ENCODE assay signal across 9 mouse cellular contexts in genomic region chr2:148039351-148040235, GRCm38 (mm10). TPM values are rescaled to one million over a fixed set of nuclear protein-coding genes. Genes with fewer than 3 reads are reported as not detected.
DNase-seq lines count a peak whose midpoint lies in the region; ATAC-seq and TF ChIP-seq lines count a peak whose summit lies in the region.
"Had no signal": no experiment of that assay in that cellular context is flagged by ENCODE, and none has a peak within 500 bp of the region (broad histone marks: within the 10 kb centered on the region; RNA-seq: fewer than 3 reads in every experiment).

No protein-coding gene starts in this region.

- no peak overlapping the region for H3K27ac ChIP-seq in kidney, embryonic 15.5 days
- H3K27ac ChIP-seq in hindbrain, embryonic 12.5 days, result no peak overlapping the region
- peak overlapping the region; percentile 13; the same call in 1 of the 2 replicates for H3K27ac ChIP-seq in liver, postnatal 0 days (ENCODE audit: low read depth)
- H3K27ac ChIP-seq in small intestine, adult 2 months (ENCODE audit: insufficient read depth, low read depth, low read length), result no peak overlapping the region

- TF ChIP-seq POLR2A in small intestine, adult 2 months (IDR thresholded peaks at IDR 0.05; ENCODE audit: low read depth, low read length), result no peak

- no peak for DNase-seq in kidney, adult 9 months
- DNase-seq in liver, postnatal 0 days, result peak; percentile 41
- DNase-seq in gastrocnemius, adult 18-20 months (ENCODE audit: low spot score), result no peak
- DNase-seq in left cerebral cortex, adult 11 months (ENCODE audit: low spot score), result no peak

- no peak for TF ChIP-seq EP300 in liver, postnatal 0 days (IDR thresholded peaks at IDR 0.05; ENCODE audit: low read depth)

- H3K9ac ChIP-seq in kidney, embryonic 15.5 days, result no peak overlapping the region
- no peak overlapping the region for H3K9ac ChIP-seq in hindbrain, embryonic 12.5 days
- peak overlapping the region; percentile 50 for H3K9ac ChIP-seq in liver, postnatal 0 days (replicated peaks)

- no peaks in the 10 kb centered on the region for H3K9me3 ChIP-seq in kidney, embryonic 15.5 days (replicated peaks)
- H3K9me3 ChIP-seq in hindbrain, embryonic 12.5 days (replicated peaks), result no peaks in the 10 kb centered on the region
- H3K9me3 ChIP-seq in liver, postnatal 0 days (ENCODE audit: low read length), result no peaks in the 10 kb centered on the region

- no peak for TF ChIP-seq CTCF in liver, postnatal 0 days (IDR thresholded peaks at IDR 0.05; ENCODE audit: low read depth)
- TF ChIP-seq CTCF in small intestine, adult 2 months (IDR thresholded peaks at IDR 0.05; ENCODE audit: extremely low read depth, insufficient read length, insufficient replicate concordance, low read depth, low read length), result no peak

- no peak for ATAC-seq in kidney, embryonic 15.5 days (replicated peaks; ENCODE audit: low FRiP score)
- ATAC-seq in hindbrain, embryonic 12.5 days (ENCODE audit: low FRiP score), result no peak
- ATAC-seq in liver, postnatal 0 days, result peak; percentile 59
- ATAC-seq in frontal cortex, adult (ENCODE audit: low TSS enrichment), result no peak

- under 1% methylated on average over 53 of the region's 53 CpGs for WGBS in kidney, embryonic 15.5 days
- WGBS in hindbrain, embryonic 12.5 days, result under 1% methylated on average over 53 of the region's 53 CpGs
- WGBS in liver, postnatal 0 days (ENCODE audit: insufficient replicate concordance), result 2% methylated on average over 53 of the region's 53 CpGs
- 8% methylated on average over 53 of the region's 53 CpGs for WGBS in small intestine, adult 2 months

- H3K27me3 ChIP-seq in kidney, embryonic 15.5 days, result peaks cover 100% of the 10 kb centered on the region
- H3K27me3 ChIP-seq in hindbrain, embryonic 12.5 days, result peaks cover 99% of the 10 kb centered on the region
- H3K27me3 ChIP-seq in liver, postnatal 0 days (ENCODE audit: insufficient read depth, low read length), result peaks cover 57% of the 10 kb centered on the region
- peaks cover 23% of the 10 kb centered on the region for H3K27me3 ChIP-seq in small intestine, adult 2 months (ENCODE audit: control insufficient read depth, insufficient read depth, low read length)

- H3K4me1 ChIP-seq in kidney, embryonic 15.5 days, result peaks cover 24% of the 10 kb centered on the region
- peaks cover 4% of the 10 kb centered on the region; the same call in 1 of the 2 replicates for H3K4me1 ChIP-seq in hindbrain, embryonic 12.5 days
- peaks cover 2% of the 10 kb centered on the region; the same call in 1 of the 2 replicates for H3K4me1 ChIP-seq in liver, postnatal 0 days (ENCODE audit: insufficient read depth)
- H3K4me1 ChIP-seq in small intestine, adult 2 months (ENCODE audit: control insufficient read depth, insufficient read depth, insufficient read length, low read length), result peaks cover 9% of the 10 kb centered on the region

- 0 out of 2 replicates have a peak overlapping the region, but pooled peaks have one; percentile 10 for H3K4me2 ChIP-seq in kidney, embryonic 15.5 days
- H3K4me2 ChIP-seq in hindbrain, embryonic 12.5 days (replicated peaks), result no peak overlapping the region
- H3K4me2 ChIP-seq in liver, postnatal 0 days (ENCODE audit: low read depth, low read length), result peak overlapping the region; percentile 69

- no peaks in the 10 kb centered on the region for H3K36me3 ChIP-seq in kidney, embryonic 15.5 days
- no peaks in the 10 kb centered on the region for H3K36me3 ChIP-seq in hindbrain, embryonic 12.5 days
- H3K36me3 ChIP-seq in liver, postnatal 0 days (replicated peaks; ENCODE audit: insufficient read depth, low read length), result no peaks in the 10 kb centered on the region
- no peaks in the 10 kb centered on the region for H3K36me3 ChIP-seq in small intestine, adult 2 months (ENCODE audit: control insufficient read depth, insufficient read depth, low read length)

- no peak overlapping the region for H3K4me3 ChIP-seq in kidney, embryonic 15.5 days (replicated peaks)
- peak overlapping the region; percentile 10; the same call in 1 of the 2 replicates for H3K4me3 ChIP-seq in hindbrain, embryonic 12.5 days
- H3K4me3 ChIP-seq in liver, postnatal 0 days (ENCODE audit: low read depth, low read length), result peak overlapping the region; percentile 54
- H3K4me3 ChIP-seq in small intestine, adult 2 months (ENCODE audit: low read depth, low read length), result peak overlapping the region; percentile 44

RNA-seq across cellular contexts. Expression of gene Foxa2, which starts 7.2 kb away (rescaled TPM):
- 0.17 and 0.58 TPM in 2 replicates for polyA plus RNA-seq in kidney, embryonic 15.5 days (2015; fragmentation: Nextera tagmentation; extraction: Ambion mirVana)
- polyA plus RNA-seq in hindbrain, embryonic 12.5 days (2016; fragmentation: Nextera tagmentation; extraction: Ambion mirVana), result 4.3 and 5.2 TPM in 2 replicates
- 10.1 and 12.6 TPM in 2 replicates for polyA plus RNA-seq in liver, postnatal 0 days (2015; fragmentation: Nextera tagmentation; extraction: Ambion mirVana)
- polyA plus RNA-seq in small intestine, adult 2 months (2012; rRNA removed), result 16.6 and 19.6 TPM in 2 replicates
- not detected for total RNA-seq in gastrocnemius, adult 18-20 months (2021)
- total RNA-seq: layer of hippocampus, postnatal 10 days had no signal
